Mouse (Mus musculus): ENCODE results near the gene Crip2. TPM values are rescaled to one million over a fixed set of nuclear protein-coding genes. Genes with fewer than 3 reads are reported as not detected.

The Crip2 gene
- total RNA-seq (2014; rRNA removed) = 147 and 185 TPM in 2 replicates
- 317 and 336 TPM in 2 replicates for polyA plus RNA-seq (2015; fragmentation: Nextera tagmentation; extraction: Ambion mirVana)

- no peaks in the 10 kb centered on the region for H3K27me3 ChIP-seq (ENCODE audit: insufficient read depth, low read length)
- no peaks in the 10 kb centered on the region for H3K9me3 ChIP-seq (ENCODE audit: low read length)
- ATAC-seq (ENCODE audit: low FRiP score) = peak; percentile 83
- H3K9ac ChIP-seq (replicated peaks; ENCODE audit: low read length, poor library complexity, severe bottlenecking) = peak within 1 kb of the TSS; percentile 63
- peak within 1 kb of the TSS; percentile 77 for H3K27ac ChIP-seq (ENCODE audit: low read depth, low read length)
- peak within 1 kb of the TSS; percentile 63 for H3K4me2 ChIP-seq (ENCODE audit: low read depth, low read length, poor library complexity, severe bottlenecking)
- TF ChIP-seq CTCF (IDR thresholded peaks at IDR 0.05) = peak; percentile 49
- WGBS = under 1% methylated on average over 56 of the region's 68 CpGs
- H3K4me1 ChIP-seq (ENCODE audit: insufficient read depth, low read length) = peaks cover 29% of the 10 kb centered on the region
- H3K36me3 ChIP-seq (ENCODE audit: insufficient read depth, low read length) = peaks cover 38% of the 10 kb centered on the region
- DNase-seq (ENCODE audit: low spot score) = peak; percentile 91
- peak within 1 kb of the TSS; percentile 66 for H3K4me3 ChIP-seq (ENCODE audit: low read depth, low read length)
Observed at GRCm38 (mm10) chr12:113139908-113140615, at the start of gene Crip2. Gene Crip2 (plus strand): TSS chr12:113140236.

- DNase-seq (ENCODE audit: low spot score) (no peak), ATAC-seq (ENCODE audit: low FRiP score) (no peak)
- Histone ChIP-seq H3K4me1 (ENCODE audit: insufficient read depth, low read length) (peaks cover 22% of the 10 kb centered on the region; the same call in 1 of the 2 replicates), H3K36me3 (ENCODE audit: insufficient read depth, low read length) (peaks cover 4% of the 10 kb centered on the region; the same call in 1 of the 2 replicates), H3K4me2 (ENCODE audit: low read depth, low read length, poor library complexity, severe bottlenecking) (peak overlapping the region; percentile 98), H3K4me3 (ENCODE audit: low read depth, low read length) (peak overlapping the region; percentile 91; the same call in 1 of the 2 replicates), H3K9me3 (ENCODE audit: low read length) (no peaks in the 10 kb centered on the region), H3K27ac (ENCODE audit: low read depth, low read length) (peak overlapping the region; percentile 91; the same call in 1 of the 2 replicates), H3K27me3 (ENCODE audit: insufficient read depth, low read length) (no peaks in the 10 kb centered on the region), H3K9ac (replicated peaks; ENCODE audit: low read length, poor library complexity, severe bottlenecking) (peak overlapping the region; percentile 92; the same call in 1 of the 2 replicates)
- WGBS = 87% methylated on average over 5 of the region's 5 CpGs
- no peak for TF ChIP-seq CTCF (IDR thresholded peaks at IDR 0.05)
Observed at GRCm38 (mm10) chr12:113097040-113097439, 43.0 kb upstream of the Crip2 start.

DNA sequence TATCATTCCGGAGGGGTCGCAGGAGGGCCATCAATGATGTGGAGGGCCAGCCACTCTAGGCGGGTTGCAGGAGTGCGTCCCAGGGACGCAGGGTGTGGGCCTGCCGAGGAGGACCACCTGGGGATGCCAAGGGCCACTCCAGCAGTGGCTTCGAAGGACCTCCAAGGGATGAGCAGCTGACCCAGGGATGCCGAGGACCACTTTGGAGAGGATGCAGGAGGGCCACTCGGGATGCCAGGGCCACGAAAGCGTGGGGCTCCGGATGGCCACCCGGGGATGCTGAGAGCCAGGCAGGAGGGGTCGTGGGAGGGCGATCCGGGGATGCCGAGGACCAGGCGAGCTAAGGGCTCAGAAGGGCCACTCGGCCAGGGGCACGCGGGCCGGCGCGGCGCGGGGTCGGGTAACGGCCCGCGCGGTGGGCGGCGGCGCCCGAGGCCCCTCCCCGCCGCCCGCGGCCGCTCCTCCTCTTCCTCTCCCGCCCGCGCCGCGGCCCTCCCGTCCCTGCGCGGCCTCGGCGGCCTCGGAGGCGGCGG is 42.2 kb upstream of the Crip2 start, which contains the start of gene Mta1:
TSS of gene Mta1 (plus strand) at position 530 of the 533 bp plus-strand sequence.
- peak; percentile 60 for ATAC-seq (ENCODE audit: low FRiP score)
- DNase-seq (ENCODE audit: low spot score) = peak; percentile 64
- no peak for TF ChIP-seq CTCF (IDR thresholded peaks at IDR 0.05)

DNA sequence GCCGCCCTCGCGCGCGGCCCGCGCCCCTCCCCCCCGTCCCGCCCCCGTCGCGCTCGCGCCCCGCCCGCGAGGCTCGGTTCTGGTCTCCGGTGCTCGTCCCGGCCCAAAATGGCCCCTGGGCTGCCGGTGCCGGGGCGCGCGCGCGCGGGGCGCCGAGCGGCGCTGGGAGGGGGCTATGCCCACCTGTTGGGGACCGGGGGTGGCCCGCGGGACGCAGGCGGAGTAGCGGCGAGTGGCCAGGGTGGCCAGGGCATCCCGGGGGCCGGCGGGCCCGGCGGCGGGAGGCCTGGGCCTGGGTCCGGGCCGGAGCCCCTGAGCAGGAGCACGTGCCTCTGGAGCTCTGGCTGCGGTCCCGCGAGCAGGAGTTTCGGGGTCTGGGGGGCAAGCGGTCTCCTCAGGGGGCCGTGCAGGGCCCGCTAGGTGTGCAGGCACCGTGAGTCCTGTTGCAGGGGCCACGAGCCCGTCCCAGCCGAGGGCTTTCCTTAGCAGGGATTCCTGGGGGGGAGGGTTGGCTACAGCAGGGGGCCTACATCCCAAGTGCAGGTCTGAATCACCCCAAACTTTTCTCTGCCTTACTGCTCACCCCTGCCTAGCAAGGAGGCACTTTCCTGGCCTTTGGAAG is 41.4 kb upstream of the Crip2 start:
- Histone ChIP-seq H3K4me2 (ENCODE audit: low read depth, low read length, poor library complexity, severe bottlenecking) (peak overlapping the region; percentile 98), H3K4me3 (ENCODE audit: low read depth, low read length) (peak overlapping the region; percentile 91), H3K9me3 (ENCODE audit: low read length) (no peaks in the 10 kb centered on the region), H3K4me1 (ENCODE audit: insufficient read depth, low read length) (peaks cover 22% of the 10 kb centered on the region; the same call in 1 of the 2 replicates), H3K36me3 (ENCODE audit: insufficient read depth, low read length) (peaks cover 4% of the 10 kb centered on the region; the same call in 1 of the 2 replicates), H3K9ac (replicated peaks; ENCODE audit: low read length, poor library complexity, severe bottlenecking) (peak overlapping the region; percentile 92), H3K27ac (ENCODE audit: low read depth, low read length) (peak overlapping the region; percentile 91), H3K27me3 (ENCODE audit: insufficient read depth, low read length) (no peaks in the 10 kb centered on the region)
- ATAC-seq (ENCODE audit: low FRiP score) (peak; percentile 8; the same call in 1 of the 2 replicates), DNase-seq (ENCODE audit: low spot score) (no peak)
- 1% methylated on average over 43 of the region's 60 CpGs for WGBS
- no peak for TF ChIP-seq CTCF (IDR thresholded peaks at IDR 0.05)

More for the DNA sequence above, 42.2 kb upstream of the Crip2 start, which contains the start of gene Mta1:
- peak within 1 kb of the TSS; percentile 91 for H3K4me3 ChIP-seq (ENCODE audit: low read depth, low read length)
- H3K36me3 ChIP-seq (ENCODE audit: insufficient read depth, low read length) = peaks cover 4% of the 10 kb centered on the region; the same call in 1 of the 2 replicates
- H3K9me3 ChIP-seq (ENCODE audit: low read length) = no peaks in the 10 kb centered on the region
- H3K4me2 ChIP-seq (ENCODE audit: low read depth, low read length, poor library complexity, severe bottlenecking) = peak within 1 kb of the TSS; percentile 98
- H3K27me3 ChIP-seq (ENCODE audit: insufficient read depth, low read length) = no peaks in the 10 kb centered on the region
- H3K9ac ChIP-seq (replicated peaks; ENCODE audit: low read length, poor library complexity, severe bottlenecking) = peak within 1 kb of the TSS; percentile 92
- 3% methylated on average over 18 of the region's 53 CpGs for WGBS
- peaks cover 22% of the 10 kb centered on the region; the same call in 1 of the 2 replicates for H3K4me1 ChIP-seq (ENCODE audit: insufficient read depth, low read length)
- peak within 1 kb of the TSS; percentile 91 for H3K27ac ChIP-seq (ENCODE audit: low read depth, low read length)

- WGBS = 38% methylated on average over 6 of the region's 6 CpGs
- Histone ChIP-seq H3K9me3 (ENCODE audit: low read length) (no peaks in the 10 kb centered on the region), H3K27me3 (ENCODE audit: insufficient read depth, low read length) (no peaks in the 10 kb centered on the region), H3K27ac (ENCODE audit: low read depth, low read length) (no peak overlapping the region), H3K4me1 (ENCODE audit: insufficient read depth, low read length) (peaks cover 22% of the 10 kb centered on the region; the same call in 1 of the 2 replicates), H3K9ac (replicated peaks; ENCODE audit: low read length, poor library complexity, severe bottlenecking) (peak overlapping the region; percentile 92), H3K4me3 (ENCODE audit: low read depth, low read length) (peak overlapping the region; percentile 91), H3K36me3 (ENCODE audit: insufficient read depth, low read length) (peaks cover 4% of the 10 kb centered on the region; the same call in 1 of the 2 replicates), H3K4me2 (ENCODE audit: low read depth, low read length, poor library complexity, severe bottlenecking) (peak overlapping the region; percentile 98)
- ATAC-seq (ENCODE audit: low FRiP score) (peak; percentile 6; the same call in 1 of the 2 replicates), DNase-seq (ENCODE audit: low spot score) (no peak)
- TF ChIP-seq CTCF (IDR thresholded peaks at IDR 0.05) = no peak
Observed at GRCm38 (mm10) chr12:113099470-113100237, 40.4 kb upstream of the Crip2 start.
